Mouse (Mus musculus) erythroblast, embryonic 14.5 days (primary cell): ENCODE data around the gene Sema3e.

Source experiments
- GATA1 ChIP-seq: IDR thresholded peaks from 2 replicates; pipeline ENCODE4 v1.6.1; 2012; ENCODE audit warnings: low read length, inconsistent platforms, mixed read lengths
- TAL1 ChIP-seq: IDR thresholded peaks from 3 replicates; pipeline ENCODE4 v1.6.1; 2012; ENCODE audit warnings: low read length, inconsistent platforms, mixed read lengths

GRCm38 (mm10) chr5:14030796-14031195 is 5.7 kb downstream of the Sema3e start:
- no peak for TF ChIP-seq GATA1
- TF ChIP-seq TAL1 = no peak
